Mouse (Mus musculus) bone marrow, adult 2 months (tissue): Measurements from ENCODE around the gene Ano2.

Source experiments
- CTCF ChIP-seq: fragments of 200-500 bp; IDR thresholded peaks from 2 replicates; pipeline ENCODE4 v1.5.1; 2011; ENCODE audit warnings: low read length, control low read depth; ENCODE audit not compliant: control insufficient read depth, insufficient read depth
- POLR2A ChIP-seq: fragments of 200-500 bp; IDR thresholded peaks from 2 replicates; pipeline ENCODE4 v1.6.1; 2011; ENCODE audit warnings: low read depth, mild to moderate bottlenecking, control low read depth, low read length, borderline replicate concordance; ENCODE audit not compliant: control insufficient read depth

- TF ChIP-seq CTCF (no peak), POLR2A (no peak)
These were observed 289.4 kb downstream of the Ano2 start for GRCm38 (mm10) chr6:125979601-125980000.
